Mouse (Mus musculus) bone marrow, adult 2 months (tissue): ENCODE results near the gene Rhod.

Source experiments
- CTCF ChIP-seq: fragments of 200-500 bp; IDR thresholded peaks from 2 replicates; pipeline ENCODE4 v1.5.1; 2011; ENCODE audit warnings: low read length, control low read depth; ENCODE audit not compliant: control insufficient read depth, insufficient read depth
- POLR2A ChIP-seq: fragments of 200-500 bp; IDR thresholded peaks from 2 replicates; pipeline ENCODE4 v1.6.1; 2011; ENCODE audit warnings: low read depth, mild to moderate bottlenecking, control low read depth, low read length, borderline replicate concordance; ENCODE audit not compliant: control insufficient read depth

- TF ChIP-seq CTCF (no peak), POLR2A (no peak)
Measured at GRCm38 (mm10) chr19:4461981-4462380, 22.7 kb upstream of the Rhod start.
